In genomic region chr3:30076522-30076921, GRCm38 (mm10) we compare ENCODE assay signal across 14 mouse cellular contexts.
"Had no signal": no experiment of that assay in that cellular context is flagged by ENCODE, and none has a peak within 500 bp of the region (broad histone marks: within the 10 kb centered on the region; RNA-seq: fewer than 3 reads in every experiment).

No protein-coding gene starts in this region.

- H3K27me3 ChIP-seq: limb, embryonic 15.5 days; liver, embryonic 13.5 days; midbrain, embryonic 12.5 days; neural tube, embryonic 13.5 days; stomach, embryonic 15.5 days had no signal

- H3K36me3 ChIP-seq: limb, embryonic 15.5 days; liver, embryonic 13.5 days; midbrain, embryonic 12.5 days; neural tube, embryonic 13.5 days; stomach, embryonic 15.5 days had no signal

- H3K9me3 ChIP-seq: limb, embryonic 15.5 days; liver, embryonic 13.5 days; midbrain, embryonic 12.5 days; neural tube, embryonic 13.5 days; stomach, embryonic 15.5 days had no signal

- ATAC-seq: midbrain, embryonic 16.5 days had no signal

- H3K27ac ChIP-seq: kidney, postnatal 0 days; limb, embryonic 15.5 days; liver, embryonic 13.5 days; midbrain, embryonic 12.5 days; neural tube, embryonic 13.5 days; stomach, embryonic 15.5 days had no signal

- DNase-seq: layer of hippocampus, adult 9-11 months; layer of hippocampus, postnatal 36 days; liver, embryonic 13.5 days; lung, adult 18-20 months; lung, postnatal 14 days; right cerebral cortex, postnatal 14 days; thymus, adult 2 months; thymus, postnatal 25 days had no signal

- H3K4me2 ChIP-seq: limb, embryonic 15.5 days; liver, embryonic 13.5 days; midbrain, embryonic 12.5 days; neural tube, embryonic 13.5 days; stomach, embryonic 15.5 days had no signal

- H3K9ac ChIP-seq: limb, embryonic 15.5 days; liver, embryonic 13.5 days; midbrain, embryonic 12.5 days; neural tube, embryonic 13.5 days; stomach, embryonic 15.5 days had no signal

- H3K4me3 ChIP-seq: limb, embryonic 15.5 days; liver, embryonic 13.5 days; midbrain, embryonic 12.5 days; neural tube, embryonic 13.5 days; stomach, embryonic 15.5 days had no signal

- H3K4me1 ChIP-seq: liver, embryonic 13.5 days; stomach, embryonic 15.5 days had no signal
